Mouse (Mus musculus) intestine, postnatal 0 days (tissue): ENCODE measurements at regions not wholly inside any gene's neighbourhood (a gene's known extent, or its start where the extent isn't known, plus 50 kb on each side); places are given as distances from the start of the nearest gene placed in this dataset.

ENCODE experiments used
- ATAC-seq: fragments of 200-750 bp; cut with Nextera tagmentation; 2 replicates; pipeline ENCODE4 v1.8.0; 2017; ENCODE audit warnings: mild to moderate bottlenecking, moderate TSS enrichment, moderate library complexity
- H3K27ac ChIP-seq: fragments of 300-500 bp; sonication (generic); 2 replicates; pipeline ENCODE4 v1.5.1; 2014; ENCODE audit warnings: mild to moderate bottlenecking, low read depth, low read length, moderate library complexity
- H3K27me3 ChIP-seq: fragments of 300-500 bp; sonication (generic); replicated peaks from 2 replicates; pipeline ENCODE4 v1.6.1; 2014; ENCODE audit warnings: low read length, mixed read lengths; ENCODE audit not compliant: control insufficient read depth, insufficient read depth
- H3K36me3 ChIP-seq: fragments of 300-500 bp; sonication (generic); 2 replicates; pipeline ENCODE4 v1.6.1; 2014; ENCODE audit warnings: mild to moderate bottlenecking, moderate library complexity; ENCODE audit not compliant: control insufficient read depth, insufficient read depth
- H3K4me1 ChIP-seq: fragments of 300-500 bp; sonication (generic); replicated peaks from 2 replicates; pipeline ENCODE4 v1.6.1; 2014; ENCODE audit warnings: antibody characterized with exemption, low read length, mixed read lengths; ENCODE audit not compliant: control insufficient read depth, insufficient read depth
- H3K4me2 ChIP-seq: fragments of 300-500 bp; sonication (generic); replicated peaks from 2 replicates; pipeline ENCODE4 v1.6.1; 2014; ENCODE audit warnings: low read depth, mild to moderate bottlenecking, moderate library complexity
- H3K4me3 ChIP-seq: fragments of 300-500 bp; sonication (generic); 2 replicates; pipeline ENCODE4 v1.5.1; 2014; ENCODE audit warnings: low read depth, low read length
- H3K9ac ChIP-seq: fragments of 300-500 bp; sonication (generic); 2 replicates; pipeline ENCODE4 v1.6.1; 2014; ENCODE audit warnings: mild to moderate bottlenecking, low read depth, low read length
- H3K9me3 ChIP-seq: fragments of 300-500 bp; sonication (generic); 2 replicates; pipeline ENCODE4 v1.6.1; 2016; ENCODE audit warnings: mixed run types; ENCODE audit not compliant: control insufficient read depth
- CTCF ChIP-seq: sonication (generic); IDR thresholded peaks from 2 replicates; pipeline ENCODE4 v1.5.1; 2016; ENCODE audit warnings: low read depth, mild to moderate bottlenecking, control low read depth, antibody characterized with exemption, moderate library complexity
- WGBS: fragments of 180-500 bp; shearing (Covaris S2); extraction: QIAGEN DNeasy Blood & Tissue Kit; methylation state at CpG from one replicate; pipeline ENCODE4 v1.1.7; 2014; 5-methylcytosine and 5-hydroxymethylcytosine counted together

DNA sequence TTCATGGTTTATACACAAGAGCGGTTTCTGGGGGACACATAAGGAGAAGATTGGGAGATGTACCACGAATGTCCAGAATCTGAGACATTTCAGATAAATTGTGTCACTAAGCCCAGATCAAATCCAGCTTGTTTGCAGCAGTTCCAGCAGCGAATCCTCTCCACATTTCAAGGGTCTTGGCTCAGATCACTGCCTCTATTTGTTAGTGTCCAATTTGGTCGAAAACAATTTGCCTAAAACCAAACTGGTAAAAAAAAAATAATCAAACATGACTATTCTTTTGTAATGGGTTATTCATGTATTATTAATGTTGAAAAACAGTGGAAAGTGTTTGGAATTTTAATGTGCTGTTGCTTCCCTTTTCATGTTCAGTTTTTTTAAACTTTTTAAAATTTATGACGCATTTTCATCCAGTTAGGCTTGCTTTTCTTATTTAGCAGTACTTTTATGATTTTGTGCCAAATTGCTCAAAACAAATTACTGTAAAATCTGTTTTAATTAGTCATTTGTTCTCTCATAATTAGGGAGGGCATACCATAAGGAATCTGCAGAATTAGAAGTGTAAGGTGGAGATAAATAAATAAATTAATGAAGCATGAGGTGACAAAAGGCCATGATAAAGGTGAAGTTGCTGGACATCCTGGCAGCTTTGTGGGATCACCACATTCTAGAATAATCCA, 396.8 kb upstream of the Ptbp2 start:
- no peak overlapping the region for H3K9ac ChIP-seq
- no peak for ATAC-seq
- 64% methylated on average over 5 of the region's 5 CpGs for WGBS
- H3K27ac ChIP-seq: no peak overlapping the region
- H3K4me1 ChIP-seq: no peaks in the 10 kb centered on the region
- no peak overlapping the region for H3K4me2 ChIP-seq
- H3K27me3 ChIP-seq: no peaks in the 10 kb centered on the region
- no peaks in the 10 kb centered on the region for H3K9me3 ChIP-seq
- H3K4me3 ChIP-seq: no peak overlapping the region
- no peaks in the 10 kb centered on the region for H3K36me3 ChIP-seq
- TF ChIP-seq CTCF: no peak

DNA sequence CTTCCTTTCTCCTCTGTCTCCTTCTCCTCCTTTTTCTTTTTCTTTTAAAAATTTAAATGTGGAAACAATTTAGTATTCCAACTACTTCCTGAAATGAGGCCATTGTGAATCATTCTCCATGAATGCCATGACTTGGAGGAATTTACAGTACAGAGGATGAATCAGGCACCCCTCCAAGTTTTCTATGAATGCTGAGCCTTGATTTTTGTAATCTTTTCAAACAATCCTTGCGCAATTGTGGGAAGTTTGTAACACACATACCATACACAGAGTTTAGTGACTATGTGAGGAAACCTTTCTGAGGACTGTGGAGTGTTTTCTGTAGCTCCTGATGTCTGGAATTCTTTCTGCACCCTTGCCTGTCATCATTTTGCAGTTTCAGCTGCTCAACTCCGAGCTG, 391.4 kb upstream of the Ptbp2 start:
- WGBS: 60% methylated on average over 2 of the region's 2 CpGs
- no peaks in the 10 kb centered on the region for H3K9me3 ChIP-seq
- no peak for ATAC-seq
- H3K4me2 ChIP-seq: no peak overlapping the region
- H3K27me3 ChIP-seq: no peaks in the 10 kb centered on the region
- H3K27ac ChIP-seq: no peak overlapping the region
- H3K9ac ChIP-seq: no peak overlapping the region
- H3K4me3 ChIP-seq: no peak overlapping the region
- no peaks in the 10 kb centered on the region for H3K4me1 ChIP-seq
- H3K36me3 ChIP-seq: no peaks in the 10 kb centered on the region
- no peak for TF ChIP-seq CTCF
